Mouse (Mus musculus): Measurements from ENCODE around the gene Cetn2.
A peak's percentile ranks its signal among the peaks of the same experiment; 100 is the strongest.

The Cetn2 gene

GRCm38 (mm10) chrX:72917884-72918681, at the start of gene Cetn2, which contains the start of gene Nsdhl:
Gene Cetn2, minus strand, starts transcription at chrX:72918411.
Gene Nsdhl, plus strand, starts transcription at chrX:72918557.
- peak; percentile 95 for DNase-seq (ENCODE audit: low read depth, low spot score)

GRCm38 (mm10) chrX:72962743-72963142, 44.5 kb upstream of the Cetn2 start:
- no peak for DNase-seq (ENCODE audit: low read depth, low spot score)

- DNase-seq (ENCODE audit: low read depth, low spot score) = no peak
Observed at GRCm38 (mm10) chrX:72961511-72961910, 43.3 kb upstream of the Cetn2 start.

GRCm38 (mm10) chrX:72960431-72960830, 42.2 kb upstream of the Cetn2 start:
- peak; percentile 24 for DNase-seq (ENCODE audit: low read depth, low spot score)

- DNase-seq (ENCODE audit: low read depth, low spot score) = no peak
Observed at GRCm38 (mm10) chrX:72956486-72956885, 38.3 kb upstream of the Cetn2 start.

GRCm38 (mm10) chrX:72953464-72953863, 35.3 kb upstream of the Cetn2 start:
- no peak for DNase-seq (ENCODE audit: low read depth, low spot score)

- DNase-seq (ENCODE audit: low read depth, low spot score) = no peak
Observed at GRCm38 (mm10) chrX:72921391-72921790, 3.2 kb upstream of the Cetn2 start.

- no peak for DNase-seq (ENCODE audit: low read depth, low spot score)
Observed at GRCm38 (mm10) chrX:72918682-72919059, 460 bp upstream of the Cetn2 start.

- DNase-seq (ENCODE audit: low read depth, low spot score) = no peak
Observed at GRCm38 (mm10) chrX:72911611-72912010, 6.6 kb downstream of the Cetn2 start.

GRCm38 (mm10) chrX:72908404-72908741, 9.8 kb downstream of the Cetn2 start:
- DNase-seq (ENCODE audit: low read depth, low spot score) = peak; percentile 71

GRCm38 (mm10) chrX:72907619-72908403, 10.4 kb downstream of the Cetn2 start:
- DNase-seq (ENCODE audit: low read depth, low spot score) = peak; percentile 1

GRCm38 (mm10) chrX:72902530-72902929, 15.7 kb downstream of the Cetn2 start:
- DNase-seq (ENCODE audit: low read depth, low spot score) = no peak

- no peak for DNase-seq (ENCODE audit: low read depth, low spot score)
Observed at GRCm38 (mm10) chrX:72896055-72896437, 22.2 kb downstream of the Cetn2 start.

GRCm38 (mm10) chrX:72895388-72896054, 22.7 kb downstream of the Cetn2 start:
- DNase-seq (ENCODE audit: low read depth, low spot score) = peak; percentile 15

Data from R1 (cell line).